Mouse (Mus musculus) heart, postnatal 25 days (tissue): ENCODE data around the gene Siah2. TPM values are rescaled to one million over a fixed set of nuclear protein-coding genes. Genes with fewer than 3 reads are reported as not detected.

Source experiments
- DNase-seq: peaks from one replicate; pipeline ENCODE4 v3.0.0; 2022; ENCODE audit warnings: low spot score
- intact Hi-C: fragments of 180-260 bp; cut with DNase I; formaldehyde crosslinking; loops from one replicate; pipeline ENCODE4 v1.15.1; 2025
- total RNA-seq, 2 experiments: library from RNA; stranded (reverse); gene quantifications; 2 replicates each; pipeline ENCODE4 v1.2.3; 2021

The Siah2 gene
- 10 to 100 TPM in 1 of 2 experiments, 1 to 10 TPM in 1; 8.4 to 11.5 TPM for total RNA-seq

- peak; percentile 88 for DNase-seq
- intact Hi-C loops = loop anchor here (5.0 kb wide), 2 partner anchors 115 to 275 kb away; partner anchors contain the start of gene Selenot
Measured at GRCm38 (mm10) chr3:58691997-58692721, at the start of gene Siah2. Siah2 (minus strand) TSS chr3:58692400.

GRCm38 (mm10) chr3:58739536-58739935 is 47.3 kb upstream of the Siah2 start:
- DNase-seq = no peak
- intact Hi-C loops = no loop called here

- intact Hi-C loops = no loop called here
- no peak for DNase-seq
Measured at GRCm38 (mm10) chr3:58738346-58739089, 46.3 kb upstream of the Siah2 start.

- DNase-seq = no peak
- intact Hi-C loops = no loop called here
Measured at GRCm38 (mm10) chr3:58731520-58731919, 39.3 kb upstream of the Siah2 start.

DNA sequence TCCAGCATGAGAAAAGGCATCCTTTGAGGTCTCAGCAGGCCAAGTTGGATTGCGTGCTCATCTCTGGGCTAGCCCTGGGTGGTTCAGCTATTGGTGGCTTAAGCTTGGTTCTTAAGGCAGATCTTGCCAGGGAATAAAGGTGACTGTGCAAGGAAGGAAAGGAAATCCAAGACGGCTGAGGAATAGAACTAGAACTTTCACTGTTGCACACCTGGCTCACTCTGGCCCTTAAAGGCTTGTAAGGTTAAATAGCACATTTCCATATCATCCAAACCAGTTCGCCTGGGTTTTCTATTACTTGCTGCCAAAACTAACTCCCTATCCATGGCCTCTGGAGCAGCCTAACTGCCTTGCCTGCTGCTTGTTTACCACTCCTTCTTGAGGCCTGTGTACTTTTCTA is 38.4 kb upstream of the Siah2 start:
- intact Hi-C loops = no loop called here
- no peak for DNase-seq

- no peak for DNase-seq
- intact Hi-C loops = no loop called here
Measured at GRCm38 (mm10) chr3:58729549-58729948, 37.3 kb upstream of the Siah2 start.

DNA sequence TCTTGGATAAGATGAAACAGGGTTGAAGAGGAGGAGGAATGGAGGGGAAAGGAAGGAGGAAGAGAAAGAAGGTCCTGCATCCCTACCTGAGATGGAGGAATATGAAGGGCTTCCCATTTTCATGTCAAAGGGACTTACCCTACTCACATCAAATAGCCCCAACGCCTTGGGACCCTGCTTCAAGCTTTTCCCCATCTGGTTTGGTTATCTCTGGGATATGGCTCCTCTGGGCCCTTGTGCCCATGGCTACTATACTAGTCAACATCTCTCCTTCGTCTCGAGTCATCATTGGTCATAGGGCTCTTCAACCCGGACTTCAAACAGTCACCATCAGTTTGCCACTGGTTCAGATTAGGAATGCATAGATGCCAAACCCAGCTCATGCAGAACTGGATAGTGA is 35.4 kb upstream of the Siah2 start:
- DNase-seq = no peak
- intact Hi-C loops = no loop called here

DNA sequence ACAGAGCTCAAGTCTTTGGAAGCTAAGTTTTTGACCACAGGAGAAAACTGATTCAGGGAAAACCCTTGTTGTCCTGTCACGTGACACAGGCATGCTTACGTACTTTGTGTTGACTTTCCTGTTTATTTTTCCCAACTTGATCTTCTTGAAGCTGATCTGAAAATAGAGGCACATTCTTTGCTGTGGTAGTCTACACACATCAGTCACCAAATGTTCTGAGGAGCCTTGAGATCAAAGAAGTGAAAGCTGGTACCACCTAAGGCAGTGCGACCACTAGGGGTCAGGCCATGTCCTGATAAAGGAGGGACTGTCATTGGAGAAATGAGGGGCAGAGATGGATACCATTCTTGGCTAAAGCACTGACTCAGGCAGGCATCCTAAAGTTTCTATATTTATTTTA is 34.8 kb upstream of the Siah2 start:
- intact Hi-C loops = no loop called here
- DNase-seq = no peak

- intact Hi-C loops = no loop called here
Measured at GRCm38 (mm10) chr3:58726374-58726773, 34.2 kb upstream of the Siah2 start.

GRCm38 (mm10) chr3:58724815-58725214 is 32.6 kb upstream of the Siah2 start:
- intact Hi-C loops = no loop called here
- no peak for DNase-seq

More at GRCm38 (mm10) chr3:58726374-58726773, 34.2 kb upstream of the Siah2 start:
- DNase-seq = no peak

DNA sequence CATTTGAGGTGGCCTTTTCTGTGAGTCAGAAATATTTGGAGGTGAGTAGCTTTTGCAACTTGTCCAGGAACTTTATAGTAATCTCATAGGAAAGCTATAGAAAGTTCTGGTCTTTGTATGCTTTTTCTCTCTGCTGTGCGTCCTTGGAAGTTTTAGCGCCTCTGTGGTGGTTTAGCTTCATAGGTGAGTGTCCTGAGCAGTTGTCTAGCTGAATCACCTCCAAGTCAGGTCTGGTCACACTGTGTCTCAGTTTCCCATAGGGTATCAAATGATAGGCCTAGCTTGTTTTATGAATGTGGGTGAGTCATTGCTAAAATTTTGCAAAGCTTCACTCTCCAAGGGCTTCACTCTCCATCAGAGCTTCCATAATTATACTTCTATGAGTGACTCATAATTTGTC is 31.5 kb upstream of the Siah2 start:
- no peak for DNase-seq
- intact Hi-C loops = no loop called here

DNA sequence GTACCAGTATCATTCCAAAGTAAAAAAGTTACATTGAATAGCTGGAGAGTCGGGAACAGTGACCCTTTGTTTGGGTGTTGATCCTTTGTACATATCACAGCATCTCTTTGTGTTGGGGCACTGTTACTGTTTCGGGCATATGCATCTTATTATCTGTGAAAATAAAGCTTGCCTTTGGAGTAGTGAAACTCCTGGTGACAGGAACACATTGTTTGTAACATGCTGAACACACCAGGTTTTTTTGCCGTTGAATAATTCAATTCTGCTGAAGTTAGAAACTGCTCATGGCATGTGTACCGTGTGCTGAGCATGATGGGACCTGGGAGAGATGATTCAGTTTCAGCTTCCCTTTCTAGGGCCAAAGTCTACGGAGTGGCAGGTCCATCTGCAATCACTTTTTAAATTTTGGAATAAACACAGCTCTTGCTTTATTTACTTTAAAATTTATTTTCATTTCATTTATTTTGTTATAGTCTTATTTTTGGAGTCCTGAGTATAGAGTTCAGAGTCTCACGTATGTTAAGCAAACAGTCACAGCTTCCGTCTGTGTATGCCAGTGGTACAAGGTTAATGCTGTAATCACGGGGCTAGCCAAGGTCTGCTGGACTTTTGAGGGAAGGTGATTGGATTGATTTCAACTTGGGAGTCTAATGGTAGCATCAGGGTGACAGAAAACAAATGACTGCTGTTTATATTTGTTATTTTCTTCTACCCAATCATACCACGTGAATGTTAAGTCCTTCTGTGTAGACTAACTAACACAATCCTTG is 27.4 kb upstream of the Siah2 start:
- intact Hi-C loops = no loop called here
- DNase-seq = no peak

DNA sequence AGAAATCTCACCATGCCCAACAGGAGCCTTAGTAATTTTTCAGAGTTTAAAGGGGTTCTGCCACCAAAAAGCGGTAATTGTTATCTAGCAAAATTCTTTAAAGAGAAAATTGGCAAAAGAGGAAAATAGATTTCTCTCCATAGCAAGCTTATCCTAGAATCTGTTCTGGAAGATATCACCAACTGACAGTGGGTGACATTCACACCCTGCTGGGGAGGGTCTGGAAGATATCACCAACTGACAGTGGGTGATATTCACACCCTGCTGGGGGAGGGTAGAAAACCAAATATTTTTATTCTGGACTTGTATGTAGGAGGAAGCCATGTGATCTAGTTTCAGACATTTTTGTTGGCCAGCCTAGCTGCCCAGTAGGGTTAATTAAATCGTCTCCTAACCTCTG is 24.5 kb upstream of the Siah2 start:
- no peak for DNase-seq
- intact Hi-C loops = no loop called here

GRCm38 (mm10) chr3:58714767-58715166 is 22.6 kb upstream of the Siah2 start:
- no peak for DNase-seq
- intact Hi-C loops = no loop called here

GRCm38 (mm10) chr3:58714034-58714433 is 21.8 kb upstream of the Siah2 start:
- DNase-seq = no peak

GRCm38 (mm10) chr3:58713191-58713590 is 21.0 kb upstream of the Siah2 start:
- DNase-seq = no peak
- intact Hi-C loops = no loop called here

More at GRCm38 (mm10) chr3:58714034-58714433, 21.8 kb upstream of the Siah2 start:
- intact Hi-C loops = no loop called here

GRCm38 (mm10) chr3:58704547-58704946 is 12.3 kb upstream of the Siah2 start:
- no peak for DNase-seq
- intact Hi-C loops = no loop called here

DNA sequence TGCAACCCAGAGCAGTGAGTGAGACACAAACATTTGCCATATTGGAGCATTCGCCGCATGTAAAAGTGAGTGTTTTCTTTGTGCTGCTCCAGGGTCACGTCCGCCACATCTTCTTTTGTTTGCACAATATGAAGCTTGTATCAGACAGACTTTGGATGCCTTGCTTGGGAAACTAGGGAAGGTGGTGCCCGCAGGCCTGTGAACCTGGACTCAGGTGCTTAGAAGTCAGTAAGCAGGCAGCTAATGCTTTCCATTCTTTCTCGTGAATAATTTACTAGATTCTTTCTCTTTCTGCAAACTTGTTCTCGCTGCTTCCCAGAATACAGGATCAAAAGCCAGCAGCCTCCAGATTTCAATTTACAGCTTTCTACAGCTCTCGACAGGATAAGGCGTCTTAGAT is 11.5 kb upstream of the Siah2 start:
- intact Hi-C loops = no loop called here
- no peak for DNase-seq

GRCm38 (mm10) chr3:58702329-58702728 is 10.1 kb upstream of the Siah2 start:
- intact Hi-C loops = no loop called here
- DNase-seq = no peak

DNA sequence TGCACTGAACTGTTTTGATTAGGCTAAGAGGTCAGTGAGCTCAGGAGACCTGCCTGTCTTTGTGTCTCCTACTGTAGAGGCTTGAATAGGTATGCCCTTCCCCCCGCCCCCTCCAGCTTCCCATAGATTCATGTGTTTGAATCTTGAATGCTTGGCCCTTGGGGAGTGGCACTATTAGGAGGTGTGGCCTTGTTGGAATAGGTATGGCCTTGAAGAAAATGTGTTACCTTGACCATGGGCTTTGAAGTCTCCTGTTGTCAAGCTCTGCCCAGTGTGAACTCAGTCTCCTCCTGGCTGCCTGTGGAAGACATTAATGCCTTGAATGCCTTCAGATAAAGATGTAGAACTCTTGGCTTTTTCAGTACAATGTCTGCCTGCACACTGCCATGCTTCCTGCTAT is 9.2 kb upstream of the Siah2 start:
- intact Hi-C loops = no loop called here
- no peak for DNase-seq

DNA sequence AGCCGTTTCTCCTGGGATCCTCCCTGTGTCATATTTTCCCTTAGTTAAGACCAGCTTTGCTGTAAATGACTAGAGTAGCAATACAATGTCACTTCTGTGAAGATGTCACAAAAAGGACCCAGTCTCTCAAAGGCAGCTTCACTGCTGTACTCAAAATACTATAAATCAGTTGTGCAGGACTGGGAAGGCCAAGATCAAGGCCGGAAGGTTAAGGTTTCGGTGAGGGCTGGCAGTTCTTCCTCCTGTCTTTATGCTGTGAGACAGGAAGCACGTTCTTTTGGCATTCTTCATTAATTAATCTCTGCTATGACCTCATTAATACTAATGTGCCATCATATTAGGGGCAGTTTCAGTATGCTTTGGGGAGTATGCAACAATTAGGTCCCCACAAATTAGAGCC is 5.7 kb upstream of the Siah2 start:
- intact Hi-C loops = no loop called here

More for the DNA sequence above, 5.7 kb upstream of the Siah2 start:
- DNase-seq = no peak
